Comparison of ENCODE assay signal across 28 mouse cellular contexts in genomic region chr3:86184546-86184945, GRCm38 (mm10). TPM values are rescaled to one million over a fixed set of nuclear protein-coding genes. Genes with fewer than 3 reads are reported as not detected.
DNase-seq lines count a peak whose midpoint lies in the region; ATAC-seq and TF ChIP-seq lines count a peak whose summit lies in the region.
"Had no signal": no experiment of that assay in that cellular context is flagged by ENCODE, and none has a peak within 500 bp of the region (broad histone marks: within the 10 kb centered on the region; RNA-seq: fewer than 3 reads in every experiment).

No protein-coding gene starts in this region.

- H3K4me3 ChIP-seq in E14TG2a.4 (replicated peaks; ENCODE audit: low read length) (peak overlapping the region; percentile 18; the same call in 1 of the 2 replicates), ES-E14 (ENCODE audit: insufficient read depth in 1 of 2, low read depth in 1 of 2, low read length in 2 of 2, poor library complexity in 1 of 2, severe bottlenecking in 1 of 2) (no peak overlapping the region)
- H3K4me3 ChIP-seq in midbrain, embryonic 15.5 days, result no peak overlapping the region
- H3K4me3 ChIP-seq: embryonic facial prominence, embryonic 13.5 days; embryonic facial prominence, embryonic 15.5 days; erythroblast, embryonic 14.5 days; forebrain, embryonic 10.5 days; forebrain, embryonic 12.5 days had no signal

- peaks cover 28% of the 10 kb centered on the region for H3K4me1 ChIP-seq in E14TG2a.4 (replicated peaks; ENCODE audit: low read depth, low read length)
- peaks cover 0 to 3% of the 10 kb centered on the region in 2 experiments; a peak in 1 of 4 replicates for H3K4me1 ChIP-seq in ES-E14 (ENCODE audit: control insufficient read depth in 2 of 2, insufficient read depth in 2 of 2, low read length in 2 of 2, poor library complexity in 1 of 2)
- no peaks in the 10 kb centered on the region for H3K4me1 ChIP-seq in midbrain, embryonic 15.5 days

- H3K9ac ChIP-seq in ES-E14 (ENCODE audit: insufficient read depth, low read depth, low read length, poor library complexity, severe bottlenecking), result no peak overlapping the region
- H3K9ac ChIP-seq in midbrain, embryonic 15.5 days, result no peak overlapping the region
- H3K9ac ChIP-seq: embryonic facial prominence, embryonic 13.5 days; embryonic facial prominence, embryonic 15.5 days; forebrain, embryonic 12.5 days had no signal

- no peak overlapping the region for H3K4me2 ChIP-seq in midbrain, embryonic 15.5 days
- H3K4me2 ChIP-seq: embryonic facial prominence, embryonic 13.5 days; embryonic facial prominence, embryonic 15.5 days; forebrain, embryonic 12.5 days had no signal

- no peak for TF ChIP-seq CTCF in E14TG2a.4 (conservative IDR thresholded peaks at IDR 0.05; ENCODE audit: low read length)

- H3K9me3 ChIP-seq in E14TG2a.4 (ENCODE audit: low read length), result no peaks in the 10 kb centered on the region
- no peaks in the 10 kb centered on the region for H3K9me3 ChIP-seq in ES-E14 (ENCODE audit: control insufficient read depth, insufficient read depth, low read depth, low read length)
- H3K9me3 ChIP-seq in midbrain, embryonic 15.5 days, result no peaks in the 10 kb centered on the region
- H3K9me3 ChIP-seq: embryonic facial prominence, embryonic 13.5 days; embryonic facial prominence, embryonic 15.5 days; forebrain, embryonic 10.5 days; forebrain, embryonic 12.5 days had no signal

- in situ Hi-C loops in ES-E14 (cut with MboI; ENCODE audit: low sequenced_read_pairs in 2 of 2, unreplicated experiment in 2 of 2), result no loop called here

- H3K36me3 ChIP-seq in E14TG2a.4 (ENCODE audit: insufficient read depth, low read length) (no peaks in the 10 kb centered on the region), ES-E14 (ENCODE audit: control insufficient read depth, insufficient read depth, low read length, poor library complexity, severe bottlenecking) (no peaks in the 10 kb centered on the region)
- H3K36me3 ChIP-seq in midbrain, embryonic 15.5 days (replicated peaks), result no peaks in the 10 kb centered on the region
- H3K36me3 ChIP-seq: embryonic facial prominence, embryonic 13.5 days; embryonic facial prominence, embryonic 15.5 days; forebrain, embryonic 10.5 days; forebrain, embryonic 12.5 days had no signal

- DNase-seq in ES-E14 (ENCODE audit: low read depth, low spot score) (peak; percentile 56), WW6 (ENCODE audit: low read depth, low spot score) (peak; percentile 9)
- no peak for DNase-seq in layer of hippocampus, adult 9-11 months
- DNase-seq in urinary bladder, adult 2 months (ENCODE audit: low spot score), result no peak
- DNase-seq in left cerebral cortex, adult 9 months (ENCODE audit: low spot score in 2 of 2), result no peak
- DNase-seq: adrenal gland, adult 8-10 months; adrenal gland, postnatal 14 days; B cell, adult 2 months; cerebellum, adult 11 months; cerebellum, adult 18-20 months; cerebellum, adult 8-10 months; cerebellum, adult 9-11 months; cerebellum, postnatal 14 days; cerebellum, postnatal 36 days; embryo, embryonic 11 days had no signal

- H3K27ac ChIP-seq in ES-E14 (ENCODE audit: insufficient read depth, low read depth, low read length, poor library complexity, severe bottlenecking), result no peak overlapping the region
- no peak overlapping the region for H3K27ac ChIP-seq in midbrain, embryonic 15.5 days
- H3K27ac ChIP-seq: embryonic facial prominence, embryonic 13.5 days; embryonic facial prominence, embryonic 15.5 days; forebrain, embryonic 10.5 days; forebrain, embryonic 12.5 days had no signal

- peak; percentile 57; the same call in 1 of the 2 replicates for ATAC-seq in granulocyte monocyte progenitor cell, adult 5-6 weeks (replicated peaks; ENCODE audit: poor library complexity, severe bottlenecking)
- no peak for ATAC-seq in midbrain, embryonic 15.5 days (replicated peaks)
- ATAC-seq: activated CD4-positive, CD25-positive, alpha-beta regulatory T cell, adult 4 months; CD4-positive, CD25-positive, alpha-beta regulatory T cell, adult 4 months; forebrain, embryonic 14.5 days; forebrain, embryonic 16.5 days had no signal

- 90% methylated on average over 7 of the region's 7 CpGs for WGBS in midbrain, embryonic 15.5 days

- no peaks in the 10 kb centered on the region for H3K27me3 ChIP-seq in E14TG2a.4 (ENCODE audit: insufficient read depth, low read length)
- H3K27me3 ChIP-seq in midbrain, embryonic 15.5 days (replicated peaks), result no peaks in the 10 kb centered on the region
- H3K27me3 ChIP-seq: CH12.LX; embryonic facial prominence, embryonic 13.5 days; embryonic facial prominence, embryonic 15.5 days; forebrain, embryonic 12.5 days had no signal

TF ChIP-seq in ES-E14, 5 proteins besides CTCF, POLR2A, EP300 and RAD21:
- no peak for TF ChIP-seq HCFC1 (IDR thresholded peaks at IDR 0.05; ENCODE audit: borderline replicate concordance, insufficient read depth, low read length)
- no peak for TF ChIP-seq ZNF384 (IDR thresholded peaks at IDR 0.05; ENCODE audit: low read depth, low read length)
- TF ChIP-seq ZC3H11A (IDR thresholded peaks at IDR 0.05; ENCODE audit: borderline replicate concordance, low read depth, low read length), result no peak
- no peak for TF ChIP-seq CHD2 (IDR thresholded peaks at IDR 0.05; ENCODE audit: low read depth, low read length)
- no peak for TF ChIP-seq MAFK (IDR thresholded peaks at IDR 0.05; ENCODE audit: insufficient read depth, low read depth, low read length)

RNA-seq across cellular contexts. Expression of gene Lrba, which starts 39.9 kb away (rescaled TPM):
- 14.7 and 15.9 TPM in 2 replicates for total RNA-seq in ES-E14 (2012; rRNA removed)
- 14.0 and 15.8 TPM in 2 replicates for total RNA-seq in granulocyte monocyte progenitor cell, adult 5-6 weeks (2014; fragmentation: Nextera tagmentation)
- total RNA-seq in granulocyte monocyte progenitor cell, adult 5-6 weeks (2017), result 19.3 and 21.8 TPM in 2 replicates
- 3.7 and 5.1 TPM in 2 replicates for polyA plus RNA-seq in midbrain, embryonic 15.5 days (2015; fragmentation: Nextera tagmentation; extraction: Ambion mirVana)
- polyA plus RNA-seq in urinary bladder, adult 2 months (2012; rRNA removed), result 13.7 and 15.0 TPM in 2 replicates

RNA-seq across cellular contexts. Expression of gene Rps3a1, which starts 42.0 kb away (rescaled TPM):
- total RNA-seq in ES-E14 (2012; rRNA removed), result 523 and 665 TPM in 2 replicates
- 3,744 and 3,748 TPM in 2 replicates for total RNA-seq in granulocyte monocyte progenitor cell, adult 5-6 weeks (2014; fragmentation: Nextera tagmentation)
- total RNA-seq in granulocyte monocyte progenitor cell, adult 5-6 weeks (2017), result 6,425 and 6,963 TPM in 2 replicates
- polyA plus RNA-seq in midbrain, embryonic 15.5 days (2015; fragmentation: Nextera tagmentation; extraction: Ambion mirVana), result 475 and 483 TPM in 2 replicates
- polyA plus RNA-seq in urinary bladder, adult 2 months (2012; rRNA removed), result 2,026 and 2,254 TPM in 2 replicates

Comparison
In these comparisons a context has a peak if more than half of its experiments do, and no peak if none do; other contexts are left out.
1. DNase-seq: peak in ES-E14 (single experiment) and WW6 (single experiment); none in layer of hippocampus, adult 9-11 months (single experiment), urinary bladder, adult 2 months (single experiment) and left cerebral cortex, adult 9 months (0 of 2).